ENCODE assay signal across 9 mouse cellular contexts in genomic region chr2:35649708-35650107, GRCm38 (mm10).
DNase-seq lines count a peak whose midpoint lies in the region; ATAC-seq lines count a peak whose summit lies in the region.
"Had no signal": no experiment of that assay in that cellular context is flagged by ENCODE, and none has a peak within 500 bp of the region (broad histone marks: within the 10 kb centered on the region; RNA-seq: fewer than 3 reads in every experiment).

No protein-coding gene starts in this region.

- H3K9ac ChIP-seq in hindbrain, embryonic 12.5 days, result no peak overlapping the region
- H3K9ac ChIP-seq: embryonic facial prominence, embryonic 15.5 days had no signal

- ATAC-seq in frontal cortex, adult (ENCODE audit: low TSS enrichment), result peak; percentile 64; the same call in 1 of the 2 replicates
- peak; percentile 63 for ATAC-seq in hindbrain, embryonic 12.5 days (ENCODE audit: low FRiP score)

- H3K4me2 ChIP-seq in hindbrain, embryonic 12.5 days (replicated peaks), result no peak overlapping the region
- H3K4me2 ChIP-seq: embryonic facial prominence, embryonic 15.5 days had no signal

- H3K27ac ChIP-seq in hindbrain, embryonic 12.5 days, result no peak overlapping the region
- H3K27ac ChIP-seq: embryonic facial prominence, embryonic 15.5 days had no signal

- H3K36me3 ChIP-seq in hindbrain, embryonic 12.5 days, result 0 out of 2 replicates have a peak, but pooled peaks cover 3% of the 10 kb centered on the region

- peak; percentile 44 for DNase-seq in ES-CJ7 (ENCODE audit: low read depth, low spot score)
- DNase-seq in cerebellum, adult 11-12 months, result peak; percentile 72
- DNase-seq in layer of hippocampus, postnatal 10 days (ENCODE audit: low spot score in 2 of 2), result peak; percentile 92
- DNase-seq in lung, postnatal 10 days, result peak; percentile 92
- DNase-seq in retina, adult 2 months (ENCODE audit: low read depth, low spot score), result peak; percentile 32
- DNase-seq in thymus, postnatal 14 days, result peak; percentile 83

- H3K27me3 ChIP-seq in hindbrain, embryonic 12.5 days, result no peaks in the 10 kb centered on the region
- H3K27me3 ChIP-seq: embryonic facial prominence, embryonic 15.5 days had no signal

- peaks cover 25% of the 10 kb centered on the region for H3K4me1 ChIP-seq in hindbrain, embryonic 12.5 days

- no peaks in the 10 kb centered on the region for H3K9me3 ChIP-seq in hindbrain, embryonic 12.5 days (replicated peaks)
- H3K9me3 ChIP-seq: embryonic facial prominence, embryonic 15.5 days had no signal

- H3K4me3 ChIP-seq in hindbrain, embryonic 12.5 days, result no peak overlapping the region
- H3K4me3 ChIP-seq: embryonic facial prominence, embryonic 15.5 days had no signal

- 36% methylated on average over 4 of the region's 4 CpGs for WGBS in hindbrain, embryonic 12.5 days

Comparison
In these comparisons a context has a peak if more than half of its experiments do, and no peak if none do; other contexts are left out.
1. DNase-seq: peak in every context shown above with its lines; median percentile 92 in layer of hippocampus, postnatal 10 days; 92 in lung, postnatal 10 days; 83 in thymus, postnatal 14 days; 72 in cerebellum, adult 11-12 months; 44 in ES-CJ7; 32 in retina, adult 2 months.